Mouse (Mus musculus): ENCODE results near the gene Large1. TPM values are rescaled to one million over a fixed set of nuclear protein-coding genes. Genes with fewer than 3 reads are reported as not detected.
"Not testable (repeated sequence)": the region's sequence is repeated elsewhere in the genome, so short reads cannot be mapped to it uniquely, and the experiment has no call there.

Large1 gene
- polyA plus RNA-seq, 1 experiment from 2014 or later = 6.6 TPM

GRCm38 (mm10) chr8:73099542-73099941 lies 253.8 kb downstream of the Large1 start:
- no peaks in the 10 kb centered on the region for H3K36me3 ChIP-seq
- H3K4me3 ChIP-seq = no peak overlapping the region
- no peak overlapping the region for H3K4me2 ChIP-seq
- 84% methylated on average over 3 of the region's 3 CpGs for WGBS
- H3K27ac ChIP-seq = no peak overlapping the region
- peaks cover 5% of the 10 kb centered on the region; the same call in 1 of the 2 replicates for H3K4me1 ChIP-seq (replicated peaks)
- no peak for ATAC-seq (replicated peaks; ENCODE audit: insufficient number of reproducible peaks, insufficient read depth, low FRiP score, low read depth)
- H3K9ac ChIP-seq = no peak overlapping the region
- H3K9me3 ChIP-seq (replicated peaks) = no peaks in the 10 kb centered on the region
- no peaks in the 10 kb centered on the region for H3K27me3 ChIP-seq

DNA sequence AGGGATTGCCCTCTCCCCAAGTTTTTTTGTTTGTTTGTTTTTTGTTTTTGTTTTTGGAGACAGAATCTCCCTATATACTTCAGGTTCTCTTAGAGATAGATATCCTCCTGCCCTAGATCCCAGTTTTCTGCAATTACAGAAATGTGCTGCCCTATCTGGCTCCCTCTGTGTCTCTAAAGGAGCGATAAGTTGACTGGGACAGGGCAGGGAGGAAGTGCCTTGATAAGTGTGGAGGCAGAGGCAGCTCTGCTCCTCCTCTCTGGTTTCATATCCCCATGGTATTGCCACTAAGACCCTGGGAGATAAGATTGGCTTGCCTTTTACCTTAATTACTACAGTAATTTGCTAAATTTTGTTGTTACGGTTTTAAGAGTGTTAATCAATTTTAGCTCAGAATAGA lies 256.4 kb downstream of the Large1 start:
- Histone ChIP-seq H3K9me3 (replicated peaks) (no peaks in the 10 kb centered on the region), H3K4me3 (no peak overlapping the region), H3K27ac (no peak overlapping the region), H3K27me3 (no peaks in the 10 kb centered on the region), H3K36me3 (no peaks in the 10 kb centered on the region), H3K4me1 (replicated peaks) (peaks cover 5% of the 10 kb centered on the region; the same call in 1 of the 2 replicates), H3K9ac (no peak overlapping the region), H3K4me2 (no peak overlapping the region)
- WGBS = 39% methylated on average over 2 of the region's 2 CpGs
- ATAC-seq (replicated peaks; ENCODE audit: insufficient number of reproducible peaks, insufficient read depth, low FRiP score, low read depth) = no peak

- not testable (repeated sequence) for H3K9me3 ChIP-seq (replicated peaks); H3K27ac ChIP-seq; H3K4me3 ChIP-seq; H3K27me3 ChIP-seq; H3K4me2 ChIP-seq; ATAC-seq (replicated peaks; ENCODE audit: insufficient number of reproducible peaks, insufficient read depth, low FRiP score, low read depth); H3K4me1 ChIP-seq (replicated peaks); H3K36me3 ChIP-seq; H3K9ac ChIP-seq
- whole genome bisulfite sequencing = 38% methylated on average over 1 of the region's 1 CpGs
Measured at GRCm38 (mm10) chr8:73077746-73078145, 275.6 kb downstream of the Large1 start.

DNA sequence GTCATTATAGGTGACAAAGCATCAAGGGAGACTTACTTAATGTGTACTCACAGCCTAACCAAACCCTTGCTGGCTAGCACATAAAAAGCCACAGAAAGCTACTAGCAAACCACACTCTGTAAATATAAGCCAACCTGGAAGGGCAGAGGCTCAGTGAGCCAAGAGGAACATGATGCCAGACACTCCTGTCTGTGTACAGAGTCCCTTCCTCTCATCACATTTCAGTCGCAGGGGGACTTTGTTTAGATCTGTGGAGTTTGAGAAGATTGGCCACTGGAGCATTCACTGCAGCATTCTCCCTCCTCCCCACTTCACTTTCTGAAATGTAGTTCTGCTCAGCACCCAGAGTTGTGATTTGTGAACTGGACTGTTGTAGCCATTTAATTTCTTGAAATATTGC lies 291.9 kb downstream of the Large1 start:
- H3K9ac ChIP-seq = no peak overlapping the region
- no peak overlapping the region for H3K4me2 ChIP-seq
- WGBS = 62% methylated on average over 1 of the region's 1 CpGs
- no peak for ATAC-seq (replicated peaks; ENCODE audit: insufficient number of reproducible peaks, insufficient read depth, low FRiP score, low read depth)
- no peaks in the 10 kb centered on the region for H3K36me3 ChIP-seq
- H3K27me3 ChIP-seq = no peaks in the 10 kb centered on the region
- no peak overlapping the region for H3K27ac ChIP-seq
- H3K4me1 ChIP-seq (replicated peaks) = no peaks in the 10 kb centered on the region
- H3K4me3 ChIP-seq = no peak overlapping the region
- no peaks in the 10 kb centered on the region for H3K9me3 ChIP-seq (replicated peaks)

GRCm38 (mm10) chr8:73054726-73055125 lies 298.6 kb downstream of the Large1 start:
- no peaks in the 10 kb centered on the region for H3K36me3 ChIP-seq
- H3K9me3 ChIP-seq (replicated peaks) = no peaks in the 10 kb centered on the region
- H3K27ac ChIP-seq = no peak overlapping the region
- no peak overlapping the region for H3K4me2 ChIP-seq
- H3K27me3 ChIP-seq = no peaks in the 10 kb centered on the region
- H3K4me3 ChIP-seq = no peak overlapping the region
- no peak for ATAC-seq (replicated peaks; ENCODE audit: insufficient number of reproducible peaks, insufficient read depth, low FRiP score, low read depth)
- no peaks in the 10 kb centered on the region for H3K4me1 ChIP-seq (replicated peaks)
- 73% methylated on average over 1 of the region's 1 CpGs for WGBS
- H3K9ac ChIP-seq = no peak overlapping the region

- no peaks in the 10 kb centered on the region for H3K4me1 ChIP-seq (replicated peaks)
- H3K4me3 ChIP-seq = no peak overlapping the region
- H3K27ac ChIP-seq = no peak overlapping the region
- no peak overlapping the region for H3K9ac ChIP-seq
- WGBS = 73% methylated on average over 3 of the region's 3 CpGs
- no peaks in the 10 kb centered on the region for H3K27me3 ChIP-seq
- ATAC-seq (replicated peaks; ENCODE audit: insufficient number of reproducible peaks, insufficient read depth, low FRiP score, low read depth) = no peak
- no peak overlapping the region for H3K4me2 ChIP-seq
- no peaks in the 10 kb centered on the region for H3K9me3 ChIP-seq (replicated peaks)
- H3K36me3 ChIP-seq = no peaks in the 10 kb centered on the region
Measured at GRCm38 (mm10) chr8:73053878-73054277, 299.5 kb downstream of the Large1 start.

GRCm38 (mm10) chr8:73052414-73052813 lies 300.9 kb downstream of the Large1 start:
- H3K4me1 ChIP-seq (replicated peaks) = no peaks in the 10 kb centered on the region
- no peaks in the 10 kb centered on the region for H3K36me3 ChIP-seq
- H3K27me3 ChIP-seq = no peaks in the 10 kb centered on the region
- WGBS = 89% methylated on average over 1 of the region's 1 CpGs
- no peak for ATAC-seq (replicated peaks; ENCODE audit: insufficient number of reproducible peaks, insufficient read depth, low FRiP score, low read depth)
- no peaks in the 10 kb centered on the region for H3K9me3 ChIP-seq (replicated peaks)
- H3K27ac ChIP-seq = no peak overlapping the region
- H3K4me3 ChIP-seq = no peak overlapping the region
- no peak overlapping the region for H3K9ac ChIP-seq
- H3K4me2 ChIP-seq = no peak overlapping the region

DNA sequence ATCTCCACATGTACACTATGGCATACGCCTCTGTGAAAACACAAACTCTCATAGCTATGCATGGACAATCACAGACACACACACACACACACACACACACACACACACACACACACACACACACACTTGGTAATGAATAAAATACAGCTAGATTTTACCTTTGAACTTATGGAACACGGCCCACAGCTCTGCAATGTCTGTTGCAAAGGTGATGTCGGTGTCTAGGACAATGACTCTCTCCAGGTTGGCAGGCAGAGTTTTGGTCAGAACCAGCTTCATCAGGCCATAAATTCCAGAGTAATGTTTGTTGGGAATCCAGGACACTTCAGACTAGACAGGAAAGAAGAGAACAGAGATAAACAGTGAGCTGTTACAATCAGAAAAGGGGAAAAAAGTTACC lies 305.2 kb downstream of the Large1 start:
- Histone ChIP-seq H3K9ac (no peak overlapping the region), H3K9me3 (replicated peaks) (no peaks in the 10 kb centered on the region), H3K4me3 (no peak overlapping the region), H3K4me2 (no peak overlapping the region), H3K27ac (no peak overlapping the region), H3K4me1 (replicated peaks) (no peaks in the 10 kb centered on the region), H3K27me3 (no peaks in the 10 kb centered on the region), H3K36me3 (no peaks in the 10 kb centered on the region)
- no peak for ATAC-seq (replicated peaks; ENCODE audit: insufficient number of reproducible peaks, insufficient read depth, low FRiP score, low read depth)
- WGBS = 89% methylated on average over 3 of the region's 3 CpGs

DNA sequence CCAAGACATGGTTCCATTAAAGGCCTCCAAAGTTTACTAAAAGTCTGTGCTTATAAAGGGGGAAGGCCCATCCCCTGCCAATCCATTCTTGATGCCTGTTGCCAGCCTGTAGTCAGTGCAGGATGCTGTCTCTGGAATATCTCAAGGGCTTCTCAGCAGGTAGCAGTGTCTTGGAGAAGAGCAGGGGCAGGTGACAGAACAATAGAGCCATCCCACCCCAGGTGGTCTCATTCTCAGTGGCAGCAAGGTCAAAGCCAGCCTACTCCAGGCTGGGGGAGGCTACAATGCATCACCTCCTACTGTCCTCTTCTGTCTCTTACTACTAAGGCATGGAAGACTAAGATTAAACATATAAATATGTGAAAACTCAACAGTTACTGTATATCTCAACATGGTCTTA lies 323.6 kb downstream of the Large1 start:
- Histone ChIP-seq H3K27ac (no peak overlapping the region), H3K9me3 (replicated peaks) (no peaks in the 10 kb centered on the region), H3K9ac (no peak overlapping the region), H3K36me3 (no peaks in the 10 kb centered on the region), H3K27me3 (no peaks in the 10 kb centered on the region), H3K4me2 (no peak overlapping the region), H3K4me3 (no peak overlapping the region), H3K4me1 (replicated peaks) (peaks cover 3% of the 10 kb centered on the region; the same call in 1 of the 2 replicates)
- ATAC-seq (replicated peaks; ENCODE audit: insufficient number of reproducible peaks, insufficient read depth, low FRiP score, low read depth) = no peak

- H3K9me3 ChIP-seq (replicated peaks) = no peaks in the 10 kb centered on the region
- no peak for ATAC-seq (replicated peaks; ENCODE audit: insufficient number of reproducible peaks, insufficient read depth, low FRiP score, low read depth)
- no peaks in the 10 kb centered on the region for H3K27me3 ChIP-seq
- no peak overlapping the region for H3K4me3 ChIP-seq
- 96% methylated on average over 1 of the region's 1 CpGs for WGBS
- no peak overlapping the region for H3K4me2 ChIP-seq
- no peaks in the 10 kb centered on the region for H3K4me1 ChIP-seq (replicated peaks)
- H3K27ac ChIP-seq = no peak overlapping the region
- H3K9ac ChIP-seq = no peak overlapping the region
- H3K36me3 ChIP-seq = no peaks in the 10 kb centered on the region
Measured at GRCm38 (mm10) chr8:73018241-73018640, 335.1 kb downstream of the Large1 start.

DNA sequence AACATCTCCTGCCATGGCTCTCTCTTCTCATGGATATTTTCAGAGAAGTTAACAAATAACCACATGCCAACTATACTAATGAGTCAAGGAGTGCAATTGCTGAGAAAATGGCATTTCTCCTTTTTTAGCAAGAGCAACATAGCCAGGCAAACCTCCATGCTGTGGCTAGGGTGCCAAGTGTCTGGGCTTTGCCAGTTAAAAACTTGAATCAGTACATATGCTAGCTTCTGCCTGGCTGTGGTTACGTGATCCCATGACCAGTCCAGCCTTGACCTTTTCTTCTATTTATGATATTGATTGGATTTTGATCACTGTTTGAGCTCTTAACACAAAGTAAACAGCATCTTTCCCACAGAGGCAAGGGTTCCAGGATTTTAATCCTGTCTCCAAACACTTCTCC lies 335.7 kb downstream of the Large1 start:
- Histone ChIP-seq H3K9me3 (replicated peaks) (no peaks in the 10 kb centered on the region), H3K27me3 (no peaks in the 10 kb centered on the region), H3K9ac (no peak overlapping the region), H3K4me3 (no peak overlapping the region), H3K4me2 (no peak overlapping the region), H3K36me3 (no peaks in the 10 kb centered on the region), H3K4me1 (replicated peaks) (no peaks in the 10 kb centered on the region), H3K27ac (no peak overlapping the region)
- ATAC-seq (replicated peaks; ENCODE audit: insufficient number of reproducible peaks, insufficient read depth, low FRiP score, low read depth) = no peak
- 75% methylated on average over 1 of the region's 1 CpGs for WGBS

- Histone ChIP-seq H3K27ac (no peak overlapping the region), H3K4me1 (replicated peaks) (no peaks in the 10 kb centered on the region), H3K27me3 (no peaks in the 10 kb centered on the region), H3K4me2 (no peak overlapping the region), H3K4me3 (no peak overlapping the region), H3K9me3 (replicated peaks) (no peaks in the 10 kb centered on the region), H3K9ac (no peak overlapping the region), H3K36me3 (no peaks in the 10 kb centered on the region)
- WGBS = 90% methylated on average over 2 of the region's 2 CpGs
- ATAC-seq (replicated peaks; ENCODE audit: insufficient number of reproducible peaks, insufficient read depth, low FRiP score, low read depth) = no peak
Measured at GRCm38 (mm10) chr8:73016303-73016702, 337.0 kb downstream of the Large1 start.
